Mouse (Mus musculus) heart, embryonic 13.5 days (tissue): ENCODE results near the gene Vps8. TPM values are rescaled to one million over a fixed set of nuclear protein-coding genes. Genes with fewer than 3 reads are reported as not detected.
"Not testable (repeated sequence)": the region's sequence is repeated elsewhere in the genome, so short reads cannot be mapped to it uniquely, and the experiment has no call there.

Experiments used
- ATAC-seq: fragments of 200-750 bp; cut with Nextera tagmentation; 2 replicates; pipeline ENCODE4 v1.8.0; 2017; ENCODE audit warnings: moderate TSS enrichment; ENCODE audit not compliant: insufficient number of reproducible peaks, low FRiP score, low TSS enrichment; ENCODE audit errors: extremely low read depth
- H3K27ac ChIP-seq: fragments of 300-500 bp; sonication (generic); replicated peaks from 2 replicates; pipeline ENCODE4 v1.5.1; 2015; ENCODE audit warnings: moderate library complexity, mild to moderate bottlenecking, inconsistent platforms
- H3K27me3 ChIP-seq: fragments of 300-500 bp; sonication (generic); replicated peaks from 2 replicates; pipeline ENCODE4 v1.6.1; 2015; ENCODE audit warnings: mild to moderate bottlenecking, inconsistent platforms
- H3K36me3 ChIP-seq: fragments of 300-500 bp; sonication (generic); 2 replicates; pipeline ENCODE4 v1.6.1; 2015; ENCODE audit warnings: mild to moderate bottlenecking, inconsistent platforms
- H3K4me1 ChIP-seq: fragments of 300-500 bp; sonication (generic); 2 replicates; pipeline ENCODE4 v1.6.1; 2015; ENCODE audit warnings: inconsistent platforms
- H3K4me2 ChIP-seq: fragments of 300-500 bp; sonication (generic); 2 replicates; pipeline ENCODE4 v1.6.1; 2015; ENCODE audit warnings: inconsistent platforms, mild to moderate bottlenecking, moderate library complexity
- H3K4me3 ChIP-seq: fragments of 300-500 bp; sonication (generic); 2 replicates; pipeline ENCODE4 v1.5.1; 2015; ENCODE audit warnings: moderate library complexity, mild to moderate bottlenecking, inconsistent platforms
- H3K9ac ChIP-seq: fragments of 300-500 bp; sonication (generic); 2 replicates; pipeline ENCODE4 v1.6.1; 2015; ENCODE audit warnings: inconsistent platforms, mild to moderate bottlenecking, moderate library complexity
- H3K9me3 ChIP-seq: fragments of 300-500 bp; sonication (generic); 2 replicates; pipeline ENCODE4 v1.6.1; 2016; ENCODE audit warnings: inconsistent platforms
- WGBS: fragments of 180-500 bp; shearing (Covaris S2); methylation state at CpG from one replicate; pipeline ENCODE4 v1.1.7; 2015; ENCODE audit warnings: mixed read lengths; 5-methylcytosine and 5-hydroxymethylcytosine counted together
- polyA plus RNA-seq: library from polyadenylated mRNA; unstranded; fragments of >200 nt; fragmentation: Nextera tagmentation; extraction: Ambion mirVana; gene quantifications from 2 replicates; pipeline ENCODE4 v1.2.1, GENCODE M21; 2015

Vps8 gene
- polyA plus RNA-seq, 1 experiment from 2014 or later = 18.9 TPM

GRCm38 (mm10) chr16:21671878-21672277 lies 249.0 kb downstream of the Vps8 start:
- no peak overlapping the region for H3K9ac ChIP-seq
- no peak for ATAC-seq
- H3K27ac ChIP-seq = no peak overlapping the region
- no peaks in the 10 kb centered on the region for H3K4me1 ChIP-seq
- H3K4me3 ChIP-seq = no peak overlapping the region
- H3K27me3 ChIP-seq = no peaks in the 10 kb centered on the region
- H3K9me3 ChIP-seq = peaks cover 3% of the 10 kb centered on the region; the same call in 1 of the 2 replicates
- WGBS = 75% methylated on average over 4 of the region's 4 CpGs
- no peak overlapping the region for H3K4me2 ChIP-seq
- H3K36me3 ChIP-seq = peaks cover 18% of the 10 kb centered on the region

- peaks cover 28% of the 10 kb centered on the region for H3K36me3 ChIP-seq
- H3K4me3 ChIP-seq, ATAC-seq, H3K9me3 ChIP-seq, H3K4me1 ChIP-seq, H3K27me3 ChIP-seq, H3K27ac ChIP-seq, H3K4me2 ChIP-seq, H3K9ac ChIP-seq: not testable (repeated sequence)
Measured at GRCm38 (mm10) chr16:21673046-21673445, 250.1 kb downstream of the Vps8 start.

- peaks cover 27% of the 10 kb centered on the region for H3K36me3 ChIP-seq
- ATAC-seq, H3K4me2 ChIP-seq, H3K9me3 ChIP-seq, H3K4me1 ChIP-seq, H3K4me3 ChIP-seq, H3K9ac ChIP-seq, H3K27me3 ChIP-seq, H3K27ac ChIP-seq: not testable (repeated sequence)
- 94% methylated on average over 1 of the region's 1 CpGs for WGBS
Measured at GRCm38 (mm10) chr16:21673651-21674050, 250.7 kb downstream of the Vps8 start.

GRCm38 (mm10) chr16:21676791-21677190 lies 253.9 kb downstream of the Vps8 start:
- H3K4me1 ChIP-seq = no peaks in the 10 kb centered on the region
- H3K27ac ChIP-seq = no peak overlapping the region
- no peaks in the 10 kb centered on the region for H3K9me3 ChIP-seq
- peaks cover 23% of the 10 kb centered on the region for H3K36me3 ChIP-seq
- no peaks in the 10 kb centered on the region for H3K27me3 ChIP-seq
- no peak for ATAC-seq
- H3K4me3 ChIP-seq = no peak overlapping the region
- H3K9ac ChIP-seq = no peak overlapping the region
- WGBS = 79% methylated on average over 7 of the region's 7 CpGs
- no peak overlapping the region for H3K4me2 ChIP-seq

- H3K27me3 ChIP-seq = no peaks in the 10 kb centered on the region
- no peak for ATAC-seq
- H3K9ac ChIP-seq = no peak overlapping the region
- H3K36me3 ChIP-seq = peaks cover 24% of the 10 kb centered on the region
- H3K4me2 ChIP-seq = peak overlapping the region; percentile 18; the same call in 1 of the 2 replicates
- no peaks in the 10 kb centered on the region; the same call in 1 of the 2 replicates for H3K9me3 ChIP-seq
- peak overlapping the region; percentile 34 for H3K27ac ChIP-seq
- no peak overlapping the region for H3K4me3 ChIP-seq
- WGBS = 36% methylated on average over 5 of the region's 5 CpGs
- H3K4me1 ChIP-seq = peaks cover 55% of the 10 kb centered on the region
Measured at GRCm38 (mm10) chr16:21687406-21687805, 264.5 kb downstream of the Vps8 start.

DNA sequence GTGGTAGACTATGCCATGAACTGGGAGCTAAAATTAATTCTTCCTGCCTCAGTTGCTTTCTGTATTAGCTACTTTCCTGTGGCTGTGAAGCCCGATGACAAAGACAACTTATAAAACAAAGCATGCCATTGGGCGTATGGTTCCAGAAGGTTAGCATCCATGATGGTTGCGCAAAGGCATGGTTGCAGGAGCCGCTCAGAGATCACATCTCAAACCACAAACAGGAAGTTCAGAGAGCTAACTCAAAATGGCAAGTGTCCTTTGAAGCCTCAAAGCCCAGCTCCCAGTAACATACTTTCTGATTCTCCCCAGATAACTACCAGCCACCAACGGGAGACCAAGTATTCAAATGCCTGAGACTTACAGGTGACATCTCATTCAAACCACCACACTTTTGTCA lies 266.2 kb downstream of the Vps8 start:
- peak overlapping the region; percentile 18; the same call in 1 of the 2 replicates for H3K4me2 ChIP-seq
- H3K27me3 ChIP-seq = no peaks in the 10 kb centered on the region
- H3K4me3 ChIP-seq = no peak overlapping the region
- no peak overlapping the region for H3K9ac ChIP-seq
- 65% methylated on average over 5 of the region's 5 CpGs for WGBS
- no peak for ATAC-seq
- H3K4me1 ChIP-seq = peaks cover 63% of the 10 kb centered on the region
- H3K9me3 ChIP-seq = no peaks in the 10 kb centered on the region
- no peak overlapping the region for H3K27ac ChIP-seq
- H3K36me3 ChIP-seq = peaks cover 12% of the 10 kb centered on the region

DNA sequence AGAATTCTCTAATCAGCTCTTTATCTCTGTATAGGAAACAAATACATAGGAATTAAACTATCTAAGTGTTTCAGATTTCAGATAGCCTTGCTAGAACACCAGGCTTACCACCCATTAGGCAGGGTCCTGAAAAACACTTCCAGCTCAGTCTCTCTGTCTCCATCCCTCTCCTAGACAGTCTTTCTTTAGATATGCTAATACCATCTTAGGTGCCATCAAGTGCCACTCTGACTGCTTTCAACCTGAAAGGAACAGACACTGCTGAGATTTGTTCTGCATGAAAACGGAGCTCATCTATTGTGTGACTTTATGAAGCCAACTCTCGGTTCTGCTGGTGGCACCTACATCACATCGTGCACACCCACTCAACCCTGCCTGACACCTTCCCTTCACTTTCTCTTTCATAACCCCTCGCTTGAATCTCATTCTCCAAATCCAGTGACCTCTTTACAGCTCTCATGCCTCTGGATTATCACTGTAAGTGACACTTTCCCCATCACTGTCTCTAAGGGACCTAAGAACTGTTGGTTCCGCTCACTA lies 267.4 kb downstream of the Vps8 start:
- Histone ChIP-seq H3K27me3 (no peaks in the 10 kb centered on the region), H3K4me1 (peaks cover 64% of the 10 kb centered on the region), H3K9me3 (no peaks in the 10 kb centered on the region), H3K4me2 (peak overlapping the region; percentile 18), H3K4me3 (no peak overlapping the region), H3K36me3 (peaks cover 12% of the 10 kb centered on the region), H3K9ac (no peak overlapping the region), H3K27ac (peak overlapping the region; percentile 58; the same call in 1 of the 2 replicates)
- ATAC-seq = no peak
- whole genome bisulfite sequencing = 48% methylated on average over 5 of the region's 5 CpGs

DNA sequence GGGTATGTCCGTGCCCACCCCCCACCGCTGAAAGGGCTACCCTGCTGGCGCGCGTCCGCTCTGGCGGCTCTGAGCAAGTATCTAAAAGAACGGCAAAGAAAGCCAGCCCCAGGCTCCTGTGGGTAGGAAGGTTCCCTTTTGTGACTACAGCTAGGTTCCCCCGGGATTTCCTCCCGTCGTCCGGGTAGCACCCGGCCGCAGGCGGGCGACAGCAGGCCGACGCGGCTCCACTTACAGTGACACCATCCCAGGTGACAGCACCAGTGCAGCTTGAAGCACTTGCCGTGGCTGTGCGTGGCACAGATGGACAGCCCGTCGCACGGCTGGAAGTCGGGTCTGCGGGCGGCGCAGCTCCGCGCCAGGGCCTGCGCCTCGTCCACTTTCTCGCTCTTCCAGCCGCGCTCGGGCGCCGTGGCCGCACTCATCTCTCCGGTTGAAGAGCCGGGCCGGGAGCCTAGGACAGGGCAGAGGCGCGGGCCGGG lies 271.1 kb downstream of the Vps8 start:
- peak; percentile 49; the same call in 1 of the 2 replicates for ATAC-seq
- Histone ChIP-seq H3K4me2 (peak overlapping the region; percentile 97), H3K9ac (peak overlapping the region; percentile 98), H3K4me1 (peaks cover 46% of the 10 kb centered on the region), H3K4me3 (peak overlapping the region; percentile 91), H3K9me3 (no peaks in the 10 kb centered on the region), H3K27ac (peak overlapping the region; percentile 95), H3K27me3 (no peaks in the 10 kb centered on the region), H3K36me3 (peaks cover 2% of the 10 kb centered on the region; the same call in 1 of the 2 replicates)
- under 1% methylated on average over 45 of the region's 45 CpGs for WGBS

Other genes starting within 250 kb of the Vps8 start
- gene Ephb3, start 218.4 kb upstream of the Vps8 start, polyA plus RNA-seq = 15.5 and 16.9 TPM in 2 replicates